Mouse (Mus musculus) testis, adult 2 months (tissue): ENCODE measurements around the gene B3galt1. TPM values are rescaled to one million over a fixed set of nuclear protein-coding genes. Genes with fewer than 3 reads are reported as not detected.

Experiments used
- H3K27ac ChIP-seq: fragments of 200-500 bp; 2 replicates; pipeline ENCODE4 v1.5.1; 2012; ENCODE audit warnings: low read depth, low read length; ENCODE audit not compliant: control insufficient read depth, insufficient read depth
- H3K27me3 ChIP-seq: fragments of 200-500 bp; 2 replicates; pipeline ENCODE4 v1.6.1; 2012; ENCODE audit warnings: mild to moderate bottlenecking, low read length, moderate library complexity; ENCODE audit not compliant: control insufficient read depth, insufficient read depth
- H3K36me3 ChIP-seq: fragments of 200-500 bp; 2 replicates; pipeline ENCODE4 v1.6.1; 2012; ENCODE audit warnings: mild to moderate bottlenecking, low read length; ENCODE audit not compliant: control insufficient read depth, insufficient read depth
- H3K4me1 ChIP-seq: fragments of 200-500 bp; 2 replicates; pipeline ENCODE4 v1.6.1; 2012; ENCODE audit warnings: low read length; ENCODE audit not compliant: control insufficient read depth, insufficient read depth
- H3K4me3 ChIP-seq: fragments of 200-500 bp; 2 replicates; pipeline ENCODE4 v1.5.1; 2012; ENCODE audit warnings: low read depth, mild to moderate bottlenecking, low read length, moderate library complexity, mixed read lengths; ENCODE audit not compliant: control insufficient read depth
- CTCF ChIP-seq: fragments of 200-500 bp; IDR thresholded peaks from 2 replicates; pipeline ENCODE4 v1.5.1; 2012; ENCODE audit warnings: low read depth, mild to moderate bottlenecking, inconsistent platforms, low read length, moderate library complexity; ENCODE audit not compliant: control insufficient read depth, insufficient read depth, insufficient replicate concordance
- POLR2A ChIP-seq: fragments of 200-500 bp; IDR thresholded peaks from 2 replicates; pipeline ENCODE4 v1.6.1; 2012; ENCODE audit warnings: low read depth, mild to moderate bottlenecking, inconsistent platforms, low read length, moderate library complexity; ENCODE audit not compliant: control insufficient read depth
- polyA plus RNA-seq: library from polyadenylated mRNA; depleted of rRNA; stranded (reverse); fragments of >200 nt; gene quantifications from 2 replicates; pipeline ENCODE4 v1.2.3, GENCODE M21; 2012

Gene B3galt1
- polyA plus RNA-seq, 1 experiment: 0.40 TPM

DNA sequence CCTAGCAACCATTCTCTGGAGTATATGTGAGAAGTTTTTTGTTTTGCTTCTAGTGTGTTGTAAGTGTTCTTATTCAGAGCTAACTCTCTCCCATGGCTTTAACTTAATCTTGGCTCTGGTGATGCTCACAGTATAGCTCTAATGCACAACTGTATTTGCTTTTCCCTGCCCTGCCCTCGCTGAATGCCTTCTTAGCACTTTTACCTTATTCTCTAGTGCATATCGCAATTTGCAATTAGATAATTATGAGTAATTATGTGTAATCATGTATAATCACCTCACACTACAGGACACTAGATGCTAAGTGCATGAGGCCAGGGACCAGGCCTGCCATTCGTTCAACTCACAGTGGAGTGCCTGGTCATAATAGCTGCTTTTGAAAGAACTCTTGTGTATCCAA lies 307.7 kb downstream of the B3galt1 start:
- Histone ChIP-seq H3K4me3 (no peak overlapping the region), H3K27ac (no peak overlapping the region), H3K27me3 (no peaks in the 10 kb centered on the region), H3K4me1 (no peaks in the 10 kb centered on the region), H3K36me3 (no peaks in the 10 kb centered on the region)
- TF ChIP-seq CTCF: no peak
- TF ChIP-seq POLR2A: no peak

- no peak overlapping the region for H3K4me3 ChIP-seq
- TF ChIP-seq POLR2A (no peak), CTCF (no peak)
- no peaks in the 10 kb centered on the region for H3K27me3 ChIP-seq
- H3K4me1 ChIP-seq: no peaks in the 10 kb centered on the region
- no peaks in the 10 kb centered on the region for H3K36me3 ChIP-seq
- no peak overlapping the region for H3K27ac ChIP-seq
Observed at GRCm38 (mm10) chr2:67879836-67880235, 314.2 kb downstream of the B3galt1 start.

DNA sequence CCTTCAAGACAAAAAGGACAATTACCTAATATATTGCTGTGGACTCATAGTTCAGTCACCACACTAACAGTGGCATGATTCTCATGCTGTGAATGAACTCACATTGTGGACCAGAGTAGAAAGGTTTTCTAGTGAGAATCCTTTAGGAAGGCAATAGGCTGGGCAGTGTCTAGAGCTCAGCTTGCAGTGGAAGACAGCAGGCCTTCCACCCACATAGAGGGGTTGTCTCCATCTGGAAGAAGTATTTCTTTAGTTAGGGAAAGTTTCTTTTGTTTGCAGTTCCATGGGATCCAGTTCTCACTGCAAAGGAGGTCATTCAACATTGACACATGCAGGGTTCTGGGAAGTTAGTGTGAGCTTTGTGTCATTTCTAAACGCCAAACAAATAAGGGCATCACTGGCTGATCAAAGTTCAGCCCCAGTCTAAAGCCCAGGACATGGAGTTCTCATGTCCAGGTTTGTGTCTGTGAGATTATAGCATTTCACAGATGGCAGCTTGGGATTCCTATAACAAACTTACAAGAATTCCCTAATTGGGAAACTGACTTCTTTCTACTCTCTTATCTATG lies 316.1 kb downstream of the B3galt1 start:
- H3K4me1 ChIP-seq: no peaks in the 10 kb centered on the region
- no peak overlapping the region for H3K4me3 ChIP-seq
- TF ChIP-seq POLR2A (no peak), CTCF (no peak)
- H3K36me3 ChIP-seq: no peaks in the 10 kb centered on the region
- no peak overlapping the region for H3K27ac ChIP-seq
- no peaks in the 10 kb centered on the region for H3K27me3 ChIP-seq

DNA sequence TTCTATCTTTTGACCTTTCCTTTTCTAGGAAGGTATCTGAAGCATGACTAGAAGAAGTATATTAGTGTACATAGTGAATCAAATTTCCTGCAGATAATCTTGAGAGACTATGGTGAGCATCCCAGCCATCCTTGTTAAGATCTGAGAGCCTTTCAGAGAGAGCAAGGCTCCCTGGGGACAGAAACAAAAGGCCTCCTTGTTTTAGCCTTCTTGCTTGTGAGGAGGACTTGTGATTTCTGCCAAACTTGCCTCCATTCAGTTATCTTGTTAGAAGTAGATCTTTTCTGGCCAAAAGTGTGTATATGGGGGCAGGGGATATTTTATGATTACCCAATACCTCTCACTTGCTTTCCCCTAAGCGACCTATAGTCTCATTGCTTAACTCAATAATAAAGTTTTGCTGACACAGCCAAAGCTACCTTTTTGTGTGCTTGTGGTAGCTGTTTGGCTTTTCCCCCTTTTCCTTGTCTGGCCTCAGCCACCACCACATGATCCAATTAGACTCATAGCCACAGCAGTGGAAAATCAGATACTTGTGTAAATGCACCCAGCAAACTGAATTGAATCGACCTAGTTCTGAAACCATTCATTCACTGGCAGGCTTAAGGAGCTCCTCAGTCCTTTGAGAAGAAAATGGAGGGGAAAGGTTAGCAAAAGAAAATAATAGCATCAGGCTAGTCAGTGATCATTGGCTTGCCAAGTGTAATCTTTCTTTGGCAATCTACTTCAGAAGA lies 332.5 kb downstream of the B3galt1 start:
- Histone ChIP-seq H3K27ac (no peak overlapping the region), H3K4me1 (no peaks in the 10 kb centered on the region), H3K4me3 (no peak overlapping the region), H3K36me3 (no peaks in the 10 kb centered on the region), H3K27me3 (no peaks in the 10 kb centered on the region)
- TF ChIP-seq CTCF (no peak), POLR2A (no peak)

DNA sequence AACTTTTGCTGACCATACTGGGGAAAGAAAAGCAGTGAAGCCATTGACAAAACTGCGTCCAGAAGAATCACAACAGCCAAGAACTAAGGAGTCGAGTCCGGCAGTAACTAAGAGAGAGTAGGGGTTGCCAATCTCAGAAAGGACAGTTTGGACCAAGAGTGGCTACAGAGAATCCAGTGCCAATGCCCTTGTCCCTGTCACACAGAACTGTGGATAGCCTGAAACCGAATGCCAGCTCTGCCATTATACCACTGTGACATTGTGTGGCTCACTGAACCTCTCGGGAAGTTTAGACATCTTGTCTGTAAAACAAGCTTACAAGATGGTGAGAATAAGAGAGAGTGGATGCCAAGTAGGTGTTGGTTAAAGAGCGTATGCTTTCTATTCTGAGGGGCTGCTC lies 335.9 kb downstream of the B3galt1 start:
- H3K27ac ChIP-seq: no peak overlapping the region
- TF ChIP-seq CTCF (no peak), POLR2A (no peak)
- no peaks in the 10 kb centered on the region for H3K4me1 ChIP-seq
- H3K27me3 ChIP-seq: no peaks in the 10 kb centered on the region
- no peaks in the 10 kb centered on the region for H3K36me3 ChIP-seq
- no peak overlapping the region for H3K4me3 ChIP-seq

- Histone ChIP-seq H3K4me3 (no peak overlapping the region), H3K4me1 (no peaks in the 10 kb centered on the region), H3K27ac (no peak overlapping the region), H3K36me3 (no peaks in the 10 kb centered on the region), H3K27me3 (no peaks in the 10 kb centered on the region)
- TF ChIP-seq POLR2A (no peak), CTCF (no peak)
Observed at GRCm38 (mm10) chr2:67902651-67903292, 337.1 kb downstream of the B3galt1 start.

DNA sequence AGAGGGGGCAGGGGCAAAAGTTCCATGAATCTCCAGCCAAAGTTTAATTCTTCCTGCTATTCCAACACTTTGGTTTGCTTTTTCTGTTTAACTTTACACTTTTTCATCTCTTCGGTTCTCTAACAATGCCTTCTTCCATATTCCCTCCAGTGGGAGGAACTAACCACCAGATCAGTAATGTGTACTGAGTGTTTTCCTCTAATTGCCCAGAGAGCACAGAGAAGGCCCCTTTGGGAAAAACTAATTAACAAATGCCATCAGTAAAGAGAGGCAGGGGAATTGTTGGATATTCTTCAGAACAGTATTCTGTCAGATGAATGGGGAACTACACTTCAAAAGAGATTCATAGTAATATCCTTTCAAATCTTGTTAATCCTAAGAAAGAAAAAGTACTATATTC lies 338.1 kb downstream of the B3galt1 start:
- no peak overlapping the region for H3K4me3 ChIP-seq
- H3K27ac ChIP-seq: no peak overlapping the region
- H3K4me1 ChIP-seq: no peaks in the 10 kb centered on the region
- H3K27me3 ChIP-seq: no peaks in the 10 kb centered on the region
- H3K36me3 ChIP-seq: no peaks in the 10 kb centered on the region
- TF ChIP-seq CTCF (no peak), POLR2A (no peak)
